Mouse (Mus musculus) lung, postnatal 36 days (tissue): ENCODE results near the gene Meis3.

Source experiments
- DNase-seq: peaks from one replicate; pipeline ENCODE4 v3.0.0; 2022; ENCODE audit warnings: mixed read lengths

Gene Meis3

DNA sequence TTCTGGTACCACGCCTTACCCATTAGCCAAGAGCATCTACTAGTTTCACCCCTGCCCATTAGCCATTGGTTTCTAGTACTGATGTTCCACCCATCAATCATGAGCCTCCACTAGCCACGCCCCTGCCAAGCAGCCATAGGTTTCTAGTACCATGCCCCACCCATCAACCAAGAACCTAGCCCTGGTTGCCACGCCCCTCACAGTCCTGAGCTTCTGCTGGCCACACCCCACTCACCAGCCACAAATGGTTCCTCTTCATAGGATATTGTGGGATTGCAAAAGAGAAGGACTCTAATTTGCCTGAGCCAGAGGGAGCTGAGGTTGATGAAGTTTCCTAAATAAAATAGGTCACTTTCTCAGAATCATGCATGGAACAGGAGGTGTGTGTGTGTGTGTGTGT, 14.2 kb upstream of the Meis3 start:
- peak; percentile 50 for DNase-seq

DNA sequence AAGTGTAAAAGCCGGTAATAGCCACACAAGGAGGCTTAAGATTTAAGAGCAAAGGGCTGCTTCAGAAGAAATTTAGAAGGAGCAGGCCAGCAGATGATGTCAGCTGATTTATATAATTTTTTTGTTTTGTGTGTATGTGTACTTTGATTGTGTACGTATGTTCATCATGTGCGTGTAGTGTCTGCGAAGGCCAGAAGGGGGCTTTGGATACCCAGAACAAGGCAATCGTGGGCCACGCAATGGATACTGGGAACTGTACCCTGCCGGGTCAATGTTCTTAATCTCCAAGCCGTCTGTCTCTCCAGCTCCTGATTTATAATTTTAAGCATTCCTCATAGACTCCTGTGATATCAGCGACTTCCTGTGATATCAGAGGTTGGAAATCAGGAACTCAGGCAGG, 13.6 kb upstream of the Meis3 start:
- DNase-seq, result no peak

DNA sequence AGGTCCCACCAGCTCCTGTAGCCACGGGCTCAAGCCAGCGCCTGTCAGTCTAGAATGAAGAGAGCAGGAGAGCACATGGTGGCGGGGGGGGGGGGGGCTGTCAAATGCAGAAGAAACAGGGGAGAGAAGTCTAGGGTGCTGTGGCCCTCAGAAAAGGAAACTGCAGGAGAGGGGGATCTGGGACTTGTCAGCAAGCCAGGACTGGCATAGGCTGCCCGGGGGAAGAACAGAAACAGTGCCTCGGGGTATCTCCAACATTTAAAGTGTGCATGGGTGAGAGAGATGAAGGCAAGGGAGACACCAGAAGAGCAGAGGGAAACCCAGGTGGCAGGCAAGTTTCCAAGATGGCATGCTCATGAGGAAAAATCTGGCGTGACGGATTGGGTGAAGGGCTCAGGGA, 12.9 kb upstream of the Meis3 start:
- DNase-seq, result no peak

DNA sequence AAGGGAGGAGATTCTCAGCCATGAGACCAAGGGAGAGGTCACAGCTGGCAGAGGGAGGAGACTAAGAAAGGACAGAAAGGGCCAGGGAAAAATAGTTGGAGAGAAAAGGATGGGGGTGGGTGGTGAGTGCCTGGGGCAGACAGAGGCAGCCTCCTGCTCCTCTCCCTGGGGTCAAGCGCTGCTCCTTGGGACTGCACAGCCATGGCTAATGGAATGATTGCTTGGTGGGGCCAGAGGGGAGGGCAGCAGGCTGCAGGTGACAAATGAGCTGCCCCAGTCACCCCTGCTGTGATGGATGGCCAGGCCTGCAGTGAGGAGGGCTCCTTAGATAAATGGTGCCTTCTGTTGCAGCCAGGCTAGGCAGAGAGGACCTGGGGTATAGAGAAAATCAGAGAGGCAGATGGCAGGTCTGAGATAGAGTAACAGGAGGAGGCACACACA, 2.7 kb upstream of the Meis3 start:
- DNase-seq, result no peak

DNA sequence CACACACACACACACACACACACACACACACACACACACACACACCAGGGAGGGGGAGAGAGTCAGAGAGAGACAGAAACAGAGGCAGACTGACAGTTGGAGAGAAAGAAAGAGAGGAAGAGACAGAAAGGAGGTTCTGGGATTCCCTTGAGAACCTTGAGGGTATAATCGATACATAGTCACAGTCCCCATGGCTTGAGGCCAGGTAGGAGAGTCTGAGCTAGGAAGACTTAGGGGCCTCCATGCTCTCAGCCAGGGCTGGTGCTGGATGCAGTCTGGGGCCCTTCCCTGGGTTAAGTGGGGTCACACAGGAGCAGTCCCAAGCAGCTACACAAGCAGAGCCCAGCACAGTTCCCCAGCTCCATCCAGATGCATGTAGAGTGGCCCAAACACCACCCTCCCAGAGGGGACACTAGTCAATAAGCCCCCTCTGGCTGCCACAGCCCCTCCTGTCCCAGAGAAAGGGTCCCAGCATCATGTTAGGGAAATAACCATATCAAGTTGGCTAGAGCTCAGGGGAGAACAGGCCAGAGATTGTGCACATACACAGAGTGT, 2.2 kb upstream of the Meis3 start:
- no peak for DNase-seq

DNA sequence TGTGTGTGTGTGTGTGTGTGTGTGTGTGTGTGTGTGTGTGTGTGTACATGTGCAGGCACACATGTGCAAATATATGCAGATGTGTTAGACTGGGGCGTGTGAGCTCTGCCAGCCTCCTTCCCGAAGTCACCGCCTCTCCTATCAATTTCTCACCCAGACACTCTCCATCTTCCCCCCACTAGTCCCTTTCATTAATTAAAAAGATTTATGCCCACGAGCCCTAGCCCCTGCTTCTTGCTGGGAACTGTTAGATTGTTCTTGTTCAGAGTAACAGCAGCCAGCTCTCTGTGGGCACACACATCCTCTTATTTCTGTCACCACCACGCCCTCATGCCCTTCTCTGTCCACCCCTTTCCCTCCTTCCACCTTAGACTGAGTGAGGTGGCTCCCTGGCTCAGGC, 1.7 kb upstream of the Meis3 start:
- no peak for DNase-seq

DNA sequence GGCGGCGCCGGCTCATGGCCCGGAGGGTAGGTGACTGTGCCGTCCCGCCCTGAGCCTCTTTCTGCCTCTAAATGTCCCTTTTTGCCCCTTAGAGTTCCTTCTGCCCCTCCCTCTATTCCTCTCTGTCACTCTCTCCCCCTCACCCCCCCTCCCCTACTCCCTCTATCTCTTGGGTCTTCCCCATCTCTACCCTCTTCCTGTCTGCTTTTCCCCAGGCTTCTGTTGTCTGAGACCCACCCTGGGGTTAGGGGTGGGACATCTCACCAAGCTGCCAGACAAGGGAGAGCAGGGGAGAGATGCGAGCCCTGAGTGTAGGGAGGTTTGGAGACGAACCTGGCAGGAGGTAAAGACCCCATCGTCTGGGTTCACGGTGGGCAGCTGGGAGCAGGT, 647 bp downstream of the Meis3 start:
- no peak for DNase-seq

DNA sequence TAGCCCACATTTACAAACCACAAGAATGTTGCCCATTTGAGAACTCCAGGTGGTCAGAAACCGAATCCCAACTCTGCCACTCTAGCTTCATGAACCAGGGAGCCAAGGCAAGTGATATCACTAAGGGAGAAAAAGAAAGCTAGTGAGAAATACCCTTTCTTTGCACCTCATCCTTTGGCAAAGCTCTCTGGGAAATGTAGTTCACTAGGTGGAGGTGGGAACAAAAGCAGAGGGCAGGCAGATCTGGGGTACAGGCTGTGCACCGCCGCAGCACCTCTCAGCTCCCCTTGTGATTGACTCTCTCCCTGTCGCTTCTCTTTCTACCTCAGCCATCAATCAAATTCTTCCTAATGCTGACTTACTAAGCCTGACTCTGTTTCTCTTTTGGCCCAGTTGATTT, 3.2 kb downstream of the Meis3 start:
- DNase-seq, result no peak

DNA sequence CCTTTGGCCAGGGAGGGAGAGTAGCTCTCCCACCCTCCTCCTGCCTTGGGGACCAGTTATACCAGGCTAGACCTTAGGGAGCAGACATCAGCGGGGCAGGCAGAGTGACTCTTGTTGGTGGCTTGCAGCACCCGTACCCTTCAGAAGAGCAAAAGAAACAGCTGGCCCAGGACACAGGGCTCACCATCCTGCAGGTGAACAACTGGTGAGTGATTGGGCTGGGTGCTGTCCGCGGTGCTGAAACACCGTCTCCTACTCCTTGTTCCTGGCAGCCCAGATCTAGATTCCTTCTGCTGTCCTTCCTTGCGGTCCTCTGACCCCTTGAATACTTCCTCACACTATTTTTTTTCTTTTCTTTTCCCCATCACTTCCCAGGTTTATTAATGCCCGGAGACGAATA, 8.8 kb downstream of the Meis3 start:
- peak; percentile 56 for DNase-seq

DNA sequence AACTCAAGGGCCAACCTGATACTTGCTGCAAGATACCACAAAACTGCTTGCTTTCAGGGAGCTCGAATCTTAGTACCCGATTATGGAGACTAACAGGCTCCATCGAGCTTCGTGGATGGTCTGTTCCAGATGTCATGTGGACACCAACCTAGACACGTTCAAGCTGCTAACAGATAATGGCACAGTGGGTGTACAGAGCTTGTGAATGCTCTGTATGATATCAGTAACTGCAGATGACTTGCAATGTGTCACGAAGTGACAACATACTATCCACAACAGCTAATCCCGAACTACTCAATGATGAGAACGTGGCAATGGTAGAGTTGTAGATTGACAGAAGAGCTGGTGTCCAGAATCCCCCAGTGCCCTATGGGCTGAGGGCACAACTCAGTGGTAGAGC, 12.6 kb downstream of the Meis3 start:
- DNase-seq, result no peak

DNA sequence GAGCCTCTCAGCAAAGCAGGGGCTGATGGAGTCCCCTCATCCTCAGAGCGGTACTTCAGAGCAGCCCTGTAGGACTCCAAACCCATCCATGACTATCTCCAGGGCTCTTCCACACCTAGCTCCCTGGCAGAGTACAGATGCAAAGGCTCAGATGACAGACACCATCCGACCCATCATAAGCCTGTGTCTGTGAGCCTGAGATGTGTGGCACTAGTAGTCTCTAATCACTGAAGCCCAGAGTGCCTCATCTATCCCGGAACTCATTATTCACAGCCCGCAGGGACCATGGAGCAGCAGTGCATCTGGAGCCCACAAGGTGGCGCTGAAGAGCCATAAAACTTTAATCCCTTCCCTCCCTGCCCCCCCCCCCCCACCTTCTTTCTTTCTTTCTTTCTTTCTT, 17.4 kb downstream of the Meis3 start:
- peak; percentile 88 for DNase-seq

DNA sequence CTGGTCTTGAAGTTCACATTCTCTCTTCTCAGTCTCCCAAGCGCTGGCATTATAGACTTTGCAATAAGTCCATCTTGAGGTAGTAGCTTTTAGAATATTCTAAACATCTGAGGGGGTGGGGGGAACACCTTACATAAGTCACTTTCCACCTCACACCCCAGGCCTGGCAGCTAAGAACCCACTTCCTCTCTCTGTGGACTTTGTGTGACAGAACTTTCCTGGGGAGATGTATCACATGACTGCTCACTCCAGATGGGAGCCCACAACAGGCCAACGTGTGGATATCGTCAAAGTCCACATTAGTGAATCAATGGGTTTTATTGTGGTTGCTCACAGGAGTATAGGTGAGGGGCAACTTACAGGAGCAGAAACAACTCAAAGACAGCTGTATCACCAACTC, 18.8 kb downstream of the Meis3 start:
- peak; percentile 6 for DNase-seq

DNA sequence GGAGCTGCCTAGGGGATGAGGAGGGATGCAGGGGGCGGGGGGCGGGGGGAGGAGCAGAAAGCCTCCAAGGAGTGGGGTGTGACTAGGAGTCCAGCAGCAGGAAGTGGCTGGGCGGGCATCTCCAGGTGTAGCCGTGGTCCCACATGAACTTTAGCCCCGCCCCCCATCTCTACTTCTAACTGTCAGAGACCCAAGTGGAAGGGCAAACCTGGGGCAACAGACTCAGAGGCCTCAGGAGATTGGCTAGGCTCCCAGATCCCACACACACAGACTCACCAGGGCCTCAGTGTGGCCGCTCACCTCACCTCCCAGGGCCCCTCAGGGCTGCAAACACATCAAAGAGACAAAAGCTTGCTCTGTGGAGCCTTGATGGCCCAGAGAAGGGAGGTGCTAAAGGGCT, 21.7 kb downstream of the Meis3 start:
- no peak for DNase-seq

DNA sequence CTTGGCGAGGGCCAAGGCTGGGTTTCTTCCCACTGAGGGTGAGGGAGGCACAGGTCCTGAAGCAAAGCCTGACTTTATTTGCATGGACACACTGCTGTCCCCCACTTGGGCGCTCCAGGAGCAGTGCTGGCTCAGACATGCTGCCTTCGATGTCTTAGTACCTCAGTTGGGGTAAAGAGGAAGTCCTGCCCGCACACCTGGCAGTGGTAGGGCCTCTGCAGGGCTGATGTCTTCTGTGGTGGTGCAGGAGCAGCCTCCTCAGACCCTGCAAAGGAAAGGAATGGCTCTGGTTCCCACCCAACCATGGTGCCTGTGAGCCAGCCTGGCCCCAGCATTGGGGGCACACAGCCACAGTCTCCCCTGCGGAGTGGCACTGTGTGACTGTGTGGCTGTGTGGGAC, 22.3 kb downstream of the Meis3 start:
- DNase-seq, result no peak

DNA sequence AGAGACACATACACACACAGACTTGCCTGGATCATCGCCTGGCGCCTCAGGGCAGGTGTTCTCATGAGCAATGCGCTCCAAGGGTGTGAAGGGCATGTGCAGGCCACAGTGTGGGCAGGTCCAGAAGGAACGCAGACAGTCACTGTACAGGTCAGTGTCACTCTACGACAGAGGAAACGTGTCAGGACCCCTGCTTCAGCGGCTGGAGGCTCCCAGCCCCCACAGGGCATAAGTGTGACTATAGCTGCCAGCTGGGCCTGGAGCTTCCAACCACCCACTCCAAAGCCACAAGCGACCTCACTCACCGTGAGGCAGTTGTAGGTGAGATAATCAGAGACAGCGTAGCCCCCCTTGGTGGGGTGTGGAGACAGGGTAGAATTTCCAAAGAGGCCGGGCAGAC, 23.6 kb downstream of the Meis3 start:
- DNase-seq, result no peak

DNA sequence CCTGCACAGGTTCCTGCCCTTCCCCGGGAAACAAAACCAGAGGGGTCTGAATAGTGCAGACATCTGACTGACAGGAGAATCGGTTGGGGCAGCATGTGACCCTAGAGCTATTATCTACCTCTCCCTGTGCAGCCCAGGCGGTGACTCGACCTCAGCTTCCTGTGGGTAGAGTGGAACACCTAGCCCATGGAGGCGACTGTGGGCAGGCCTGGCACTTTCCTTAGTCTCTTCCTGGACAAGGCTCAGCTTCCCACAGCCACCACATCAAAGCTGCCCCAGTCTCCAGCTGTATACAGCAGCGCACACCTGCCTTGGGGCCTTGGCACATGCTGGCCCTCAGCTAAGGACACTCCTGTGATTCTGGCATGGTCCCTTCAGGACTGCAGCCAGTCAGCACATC, 26.2 kb downstream of the Meis3 start:
- no peak for DNase-seq

DNA sequence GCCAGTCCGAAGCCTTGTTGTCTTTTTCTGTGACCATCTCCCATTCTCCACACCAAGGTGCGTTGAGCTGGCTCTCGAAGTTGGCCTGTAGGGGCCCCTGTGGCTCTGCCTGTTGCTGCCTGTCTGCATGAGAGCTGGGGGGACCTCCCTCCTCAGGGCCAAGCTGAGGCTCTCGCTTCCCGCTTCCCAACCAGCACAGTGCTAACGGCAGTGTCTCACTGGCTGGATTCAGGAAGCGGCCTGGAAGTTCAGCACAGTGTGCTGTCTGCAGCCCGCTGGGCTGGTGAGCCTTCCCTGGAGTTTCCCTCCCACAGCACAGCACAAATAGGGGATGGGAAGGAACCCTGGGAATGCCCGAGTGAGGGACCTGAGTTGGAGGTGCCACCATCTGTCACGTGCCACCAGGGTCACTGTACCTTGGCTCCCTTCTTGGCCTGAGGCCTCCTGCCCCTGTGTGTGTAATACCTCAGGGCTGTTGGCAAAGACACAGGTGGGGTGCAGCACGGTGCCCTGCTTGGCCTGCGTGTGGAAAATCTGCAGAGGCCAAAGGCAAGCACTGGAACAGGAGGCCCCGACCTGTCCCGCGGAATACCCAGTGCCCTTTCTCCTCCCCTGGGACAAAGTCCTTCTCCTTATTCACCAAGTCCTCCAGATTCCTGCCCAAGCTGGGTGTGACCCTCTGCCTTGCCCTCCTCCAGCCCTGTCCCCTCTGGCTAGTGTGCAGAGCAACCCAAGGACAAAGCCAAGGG, 28.0 kb downstream of the Meis3 start:
- no peak for DNase-seq

DNA sequence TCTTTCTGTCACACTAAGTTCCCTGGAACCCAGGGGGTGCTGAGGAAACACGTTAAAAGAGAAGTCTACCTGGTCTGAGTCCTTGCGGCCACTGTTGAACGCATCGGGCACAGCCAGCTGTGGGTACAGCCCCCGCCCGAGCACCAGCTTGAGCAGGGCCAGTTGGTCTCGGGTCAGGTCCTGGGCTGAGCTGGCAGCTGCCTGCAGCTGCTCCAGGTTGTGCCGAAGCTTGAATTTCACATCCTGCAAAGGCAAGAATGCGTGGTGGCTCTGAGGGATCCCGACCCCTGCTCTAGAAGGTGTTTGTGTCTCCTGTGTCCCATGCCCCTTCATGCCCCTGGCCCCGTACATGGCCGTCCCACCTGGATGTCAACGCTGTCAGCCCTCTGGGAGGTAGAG, 28.6 kb downstream of the Meis3 start:
- no peak for DNase-seq

DNA sequence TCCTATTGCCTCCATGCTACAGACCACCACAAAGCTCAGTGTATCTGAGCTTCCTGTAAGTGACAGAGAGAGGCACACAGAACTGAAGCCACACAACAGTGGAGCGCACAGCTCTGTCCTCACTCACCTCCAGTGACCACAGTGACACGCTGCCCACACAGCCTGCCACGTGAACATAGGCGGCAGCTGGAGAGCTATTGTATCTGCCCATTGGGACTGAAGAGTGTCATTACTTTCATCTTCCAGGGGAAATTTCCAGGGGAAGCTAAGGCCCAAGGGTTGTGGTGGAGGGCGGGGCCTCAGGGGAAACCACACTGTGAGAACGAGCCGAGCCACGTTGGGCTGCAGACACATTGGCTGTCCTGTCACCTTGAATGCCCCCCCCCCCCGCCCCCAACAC, 29.9 kb downstream of the Meis3 start:
- peak; percentile 26 for DNase-seq

DNA sequence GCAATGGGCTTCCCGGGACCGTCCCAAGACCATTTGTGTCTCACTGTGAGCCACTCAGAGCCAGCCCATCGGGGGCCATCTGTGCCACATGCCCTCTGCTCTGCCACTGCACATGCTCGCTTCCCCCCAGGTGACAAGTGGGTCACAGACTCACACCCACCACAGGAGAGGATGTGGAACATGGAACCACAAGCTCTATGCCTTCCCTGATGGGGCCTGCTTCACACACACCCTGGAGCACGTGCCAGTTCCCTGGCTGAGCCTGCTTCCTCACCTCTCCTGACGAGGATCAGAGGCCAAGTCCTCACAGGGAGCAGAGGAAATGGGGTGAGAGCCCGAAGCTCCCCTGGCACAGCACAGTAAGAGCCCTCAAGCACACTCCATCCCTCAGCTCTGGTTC, 32.2 kb downstream of the Meis3 start:
- peak; percentile 24 for DNase-seq

DNA sequence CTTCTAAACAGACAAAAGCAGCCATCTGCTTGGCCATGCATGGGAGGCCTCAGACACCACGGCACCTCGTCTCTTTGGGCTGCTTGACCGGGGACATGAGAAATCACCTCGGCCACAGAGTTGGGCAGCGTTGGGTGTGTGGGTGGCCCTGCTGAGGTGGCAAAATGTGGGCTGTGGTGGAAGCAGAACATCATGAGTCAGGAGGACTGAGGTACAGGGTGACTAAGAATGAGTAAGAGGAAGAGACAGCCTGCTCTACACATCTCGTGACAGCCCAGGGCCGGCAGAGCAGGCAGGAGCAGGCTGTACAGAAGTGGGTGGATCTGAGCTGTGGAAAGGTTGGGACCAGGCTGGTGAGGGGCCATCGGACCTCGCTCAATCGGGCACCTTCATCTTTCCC, 32.6 kb downstream of the Meis3 start:
- peak; percentile 60 for DNase-seq

DNA sequence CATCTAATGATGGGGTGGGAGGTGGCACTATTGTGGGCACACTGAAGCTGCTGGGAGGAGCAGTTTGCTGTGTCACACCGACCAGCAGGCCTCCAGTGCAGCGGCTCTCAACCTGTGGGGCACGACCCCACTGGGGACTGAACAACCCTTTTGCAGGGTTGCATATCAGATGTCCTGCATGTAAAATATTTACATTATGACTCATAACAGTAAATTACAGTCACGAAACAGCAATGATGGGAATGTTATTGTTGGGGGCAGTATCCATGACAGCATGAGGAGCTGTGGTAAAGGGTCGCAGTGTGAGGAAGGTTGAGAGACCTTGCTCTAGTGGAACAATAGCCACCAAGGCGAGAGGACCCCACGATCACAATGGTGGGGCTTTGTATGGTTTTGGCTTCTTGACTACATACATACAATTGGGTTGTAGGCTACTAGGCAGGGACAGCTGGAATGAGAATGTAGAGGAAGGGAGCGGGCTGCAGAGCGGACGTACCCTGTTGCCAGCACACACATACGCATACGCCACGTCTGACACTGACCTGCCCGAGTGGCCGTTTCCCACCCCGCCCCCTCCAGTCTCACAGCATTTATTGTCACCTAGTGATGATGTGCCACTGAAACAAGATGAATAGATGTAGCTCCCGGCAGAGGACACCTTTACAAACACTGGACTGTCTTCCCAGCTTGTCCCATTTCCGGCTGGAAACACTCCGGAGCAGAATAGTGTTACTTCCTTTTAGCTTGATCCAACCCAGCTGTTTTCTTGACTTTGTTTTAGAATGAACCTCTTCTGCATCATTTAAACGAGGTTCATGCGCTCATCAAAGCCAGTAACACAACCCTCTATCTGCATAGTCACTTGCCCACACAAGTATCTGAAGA, 34.1 kb downstream of the Meis3 start:
- peak; percentile 21 for DNase-seq

DNA sequence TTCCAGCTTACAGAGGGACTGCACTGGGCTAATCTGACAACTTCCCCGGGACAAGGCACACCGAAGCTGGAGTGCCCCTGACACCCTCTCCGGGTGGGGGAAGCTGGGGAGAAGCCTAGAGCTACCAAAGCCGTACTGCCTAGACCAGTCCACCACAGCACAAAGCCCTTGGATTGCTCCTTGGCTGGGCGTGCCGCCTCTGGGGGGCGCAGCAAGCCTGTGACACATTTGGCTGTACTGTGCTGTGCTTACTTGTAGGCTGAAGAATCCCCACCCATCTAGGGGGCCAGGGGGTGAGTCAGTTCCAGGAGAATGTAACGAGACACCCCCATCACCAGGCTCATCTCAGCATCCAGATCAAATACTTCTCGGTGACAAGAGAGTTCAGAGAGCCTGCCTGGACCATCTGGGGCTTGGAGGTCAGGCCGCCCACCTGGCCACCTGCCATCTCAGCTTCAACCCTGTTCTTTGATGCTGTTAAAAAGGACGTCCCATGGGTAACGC, 36.0 kb downstream of the Meis3 start:
- DNase-seq, result peak; percentile 39

DNA sequence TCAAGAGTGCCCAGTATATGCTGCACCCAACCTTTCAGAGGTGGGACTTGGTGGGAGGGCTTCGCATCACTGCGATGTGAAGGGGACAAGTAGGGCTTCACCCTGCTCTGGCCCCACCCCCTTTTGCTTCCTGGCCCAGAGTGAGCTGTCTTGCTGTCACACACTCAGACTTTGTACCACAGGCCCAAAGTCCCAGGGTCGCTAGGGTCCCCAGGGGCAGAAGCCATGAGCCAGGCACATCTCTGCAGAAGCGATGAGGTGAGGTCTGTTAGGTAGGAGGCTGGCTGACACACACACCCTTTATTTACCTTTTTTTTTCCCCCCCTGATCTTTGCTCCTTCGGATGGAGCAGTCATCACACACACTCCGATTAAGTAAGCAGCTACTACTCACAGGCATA, 38.3 kb downstream of the Meis3 start:
- DNase-seq, result no peak
